Mouse (Mus musculus) megakaryocyte-erythroid progenitor cell, adult 5-6 weeks (primary cell): Measurements from ENCODE around the gene Polr3h. TPM values are rescaled to one million over a fixed set of nuclear protein-coding genes. Genes with fewer than 3 reads are reported as not detected.
"Not testable (repeated sequence)": the region's sequence is repeated elsewhere in the genome, so short reads cannot be mapped to it uniquely, and the experiment has no call there.

Source experiments
- ATAC-seq: replicated peaks from 2 replicates; pipeline ENCODE4 v1.8.0; 2016; ENCODE audit warnings: mild to moderate bottlenecking, inconsistent platforms; ENCODE audit not compliant: severe bottlenecking, poor library complexity, low FRiP score, low TSS enrichment
- total RNA-seq, 2 experiments: library from RNA; stranded (forward) in 1 of 2; stranded (reverse) in 1 of 2; fragments of 200-1000, 215-1000 nt in 1 of 2; fragments of >200 nt in 1 of 2; fragmentation: Nextera tagmentation in 1 of 2; gene quantifications; 2 replicates each; pipeline ENCODE4 v1.2.3; 2014 to 2017

Polr3h gene
- total RNA-seq (2014; fragmentation: Nextera tagmentation) (46.2 and 57.3 TPM in 2 replicates), total RNA-seq (2017) (47.7 and 59.5 TPM in 2 replicates)

DNA sequence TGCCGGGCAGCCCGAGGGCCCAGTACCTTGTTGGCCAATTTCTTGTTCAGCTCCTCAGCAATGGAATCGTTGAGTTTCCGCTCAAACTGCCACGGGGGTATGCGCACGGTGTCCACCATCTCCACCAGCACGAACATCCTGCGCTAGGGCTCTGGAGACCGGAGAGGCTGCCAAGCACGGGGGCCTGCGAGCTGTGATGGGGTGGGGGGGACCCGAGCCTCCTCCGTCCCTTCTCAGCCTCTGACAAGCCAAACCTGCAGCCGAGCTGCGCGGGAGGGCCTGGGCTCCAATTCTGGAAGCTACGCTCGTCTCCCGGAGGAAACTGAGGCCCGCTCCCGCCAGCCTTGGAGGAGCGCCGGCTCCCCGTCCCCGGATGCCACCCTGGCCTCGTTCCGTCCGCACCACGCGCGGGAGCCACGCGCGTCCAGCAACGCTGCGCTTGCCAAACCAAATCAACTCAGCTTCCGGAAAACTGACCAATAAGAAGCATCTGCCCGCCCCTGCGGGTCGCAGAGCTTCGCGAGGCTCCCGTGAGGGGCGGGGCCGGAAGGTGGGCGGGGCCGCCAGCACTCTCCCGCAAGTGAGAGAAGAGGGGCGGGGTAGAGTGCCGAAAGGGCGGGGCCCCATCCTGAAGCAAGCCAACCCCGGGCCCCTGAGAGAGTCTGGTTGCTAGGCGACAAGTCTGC, at the start of gene Polr3h:
TSS of gene Polr3h (minus strand) at position 481 of the 686 bp plus-strand sequence.
- peak; percentile 82 for ATAC-seq

DNA sequence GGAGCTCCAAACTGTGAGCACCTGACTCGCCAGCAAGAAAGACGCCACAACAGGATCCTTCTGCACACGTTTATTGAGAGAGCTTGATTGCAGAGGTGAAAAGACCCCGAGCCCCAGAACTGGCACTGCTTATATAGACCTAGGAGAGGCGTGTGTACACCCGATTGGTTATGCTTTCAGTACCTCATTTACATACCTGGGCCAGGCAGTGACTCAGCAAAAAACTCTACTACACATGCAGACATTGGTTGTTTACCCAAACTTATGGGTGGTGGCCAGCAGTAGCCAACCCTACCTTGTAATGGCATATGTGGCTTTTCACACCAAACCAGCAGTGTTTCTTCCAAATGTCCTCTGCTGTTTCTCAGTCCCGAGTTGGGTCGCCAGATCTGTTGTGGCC, 49.1 kb upstream of the Polr3h start:
- not testable (repeated sequence) for ATAC-seq

GRCm38 (mm10) chr15:81970498-81970897, 44.5 kb upstream of the Polr3h start:
- ATAC-seq = not testable (repeated sequence)

DNA sequence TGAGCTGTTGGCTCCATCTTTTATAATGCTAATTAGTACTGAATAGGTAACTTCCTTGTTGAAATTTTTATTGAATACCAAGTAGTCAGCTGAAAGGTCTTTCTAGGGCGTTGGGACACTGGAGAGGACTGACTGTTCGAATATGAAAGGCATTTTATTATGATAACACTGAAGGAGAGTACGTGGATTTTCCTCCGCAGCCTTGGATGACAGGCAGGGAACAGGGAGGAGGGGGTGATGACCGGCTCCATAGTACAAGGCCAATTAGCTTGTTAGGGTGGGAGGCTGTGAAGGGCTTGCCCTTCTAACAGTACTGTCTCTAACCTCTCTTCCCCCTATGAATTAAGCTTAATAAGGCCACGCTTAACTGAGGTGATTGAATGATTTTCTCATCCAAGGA, 43.6 kb upstream of the Polr3h start:
- ATAC-seq = not testable (repeated sequence)

DNA sequence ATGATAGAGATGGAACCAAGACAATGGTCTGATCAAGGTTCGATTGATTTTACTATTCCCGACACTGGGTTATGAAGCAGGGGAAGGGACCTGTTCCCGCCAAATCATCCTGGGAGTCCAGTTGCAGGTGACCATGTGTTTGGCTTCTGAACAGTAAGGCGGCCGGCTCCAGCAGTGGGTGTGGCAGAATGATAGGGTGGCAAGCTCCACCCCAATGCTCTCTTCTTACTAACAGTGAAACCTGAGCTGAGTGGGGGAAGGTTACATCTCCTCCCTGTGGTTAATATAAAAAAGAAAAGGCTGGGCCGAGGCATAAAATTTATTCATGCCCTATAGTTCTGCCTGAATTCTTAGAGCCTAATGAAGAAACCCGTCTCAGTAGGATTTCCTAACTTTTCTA, 43.1 kb upstream of the Polr3h start:
- ATAC-seq = peak; percentile 92

GRCm38 (mm10) chr15:81968447-81968846, 42.4 kb upstream of the Polr3h start:
- no peak for ATAC-seq

DNA sequence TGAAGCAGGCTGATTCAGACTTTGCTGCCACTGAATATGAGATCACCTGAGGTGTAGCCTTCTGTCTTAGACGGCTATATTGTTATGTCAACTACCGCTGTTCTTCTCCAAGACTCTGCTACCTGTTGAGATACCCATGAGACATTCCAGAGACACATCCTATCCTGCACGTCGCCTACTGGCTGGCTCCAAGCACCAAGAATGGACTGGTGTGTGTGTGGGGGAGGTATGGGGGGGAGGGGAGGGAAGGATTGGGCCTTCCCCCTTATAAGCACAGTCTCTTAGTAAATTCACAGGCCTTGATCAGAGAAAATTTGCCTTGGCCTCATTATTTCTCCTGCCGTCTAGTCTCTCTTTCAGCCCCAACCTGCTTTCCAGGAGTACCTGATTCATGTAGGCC, 41.8 kb upstream of the Polr3h start:
- no peak for ATAC-seq

- no peak for ATAC-seq
These were observed 40.2 kb upstream of the Polr3h start for GRCm38 (mm10) chr15:81966062-81966829.

DNA sequence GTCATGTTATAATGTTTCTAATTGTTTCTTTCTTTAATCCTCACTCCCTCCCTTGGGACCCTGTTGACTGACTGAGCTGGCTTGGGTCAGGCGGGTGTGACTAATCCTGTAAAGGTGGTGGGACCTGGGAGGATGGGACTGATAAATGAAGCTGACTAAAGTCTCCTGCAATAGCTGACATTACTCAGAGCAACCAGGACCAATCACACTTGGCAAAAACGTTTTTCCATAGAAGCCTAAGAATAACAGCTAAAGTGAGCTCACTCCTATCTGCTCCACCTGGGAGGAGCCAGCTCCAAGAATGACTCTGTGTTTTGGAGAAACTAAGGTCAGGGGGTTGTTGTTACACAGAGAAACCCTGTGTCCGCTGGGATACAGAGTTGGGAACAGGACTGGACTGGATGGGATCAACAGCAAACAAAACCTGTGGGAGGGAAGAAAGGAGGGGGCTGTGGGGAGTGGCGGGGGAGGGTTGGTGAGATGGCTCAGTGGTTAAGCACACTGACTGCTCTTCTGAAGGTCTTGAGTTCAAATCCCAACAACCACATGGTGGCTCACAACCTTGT, 39.0 kb upstream of the Polr3h start:
- no peak for ATAC-seq

DNA sequence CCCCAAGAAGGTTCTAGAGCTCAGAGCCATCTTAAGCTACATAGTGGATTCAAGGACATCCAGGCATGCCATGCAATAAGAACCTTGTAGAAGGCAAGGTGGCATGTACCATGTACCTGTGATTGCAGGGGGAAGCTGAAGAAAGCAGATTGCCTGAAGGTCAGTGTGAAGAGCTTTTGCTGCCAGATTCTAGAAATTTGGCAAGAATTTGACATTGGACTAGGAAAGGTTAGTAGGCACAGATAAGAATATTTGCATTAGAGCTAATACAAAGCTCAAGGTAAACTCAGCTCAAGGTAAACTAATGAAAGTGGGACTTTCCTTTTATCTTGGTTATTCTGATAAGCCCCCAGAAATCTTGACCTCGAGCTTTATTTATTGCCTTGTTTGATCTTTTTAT, 38.2 kb upstream of the Polr3h start:
- no peak for ATAC-seq

- ATAC-seq = no peak
These were observed 35.0 kb upstream of the Polr3h start for GRCm38 (mm10) chr15:81961078-81961451.

DNA sequence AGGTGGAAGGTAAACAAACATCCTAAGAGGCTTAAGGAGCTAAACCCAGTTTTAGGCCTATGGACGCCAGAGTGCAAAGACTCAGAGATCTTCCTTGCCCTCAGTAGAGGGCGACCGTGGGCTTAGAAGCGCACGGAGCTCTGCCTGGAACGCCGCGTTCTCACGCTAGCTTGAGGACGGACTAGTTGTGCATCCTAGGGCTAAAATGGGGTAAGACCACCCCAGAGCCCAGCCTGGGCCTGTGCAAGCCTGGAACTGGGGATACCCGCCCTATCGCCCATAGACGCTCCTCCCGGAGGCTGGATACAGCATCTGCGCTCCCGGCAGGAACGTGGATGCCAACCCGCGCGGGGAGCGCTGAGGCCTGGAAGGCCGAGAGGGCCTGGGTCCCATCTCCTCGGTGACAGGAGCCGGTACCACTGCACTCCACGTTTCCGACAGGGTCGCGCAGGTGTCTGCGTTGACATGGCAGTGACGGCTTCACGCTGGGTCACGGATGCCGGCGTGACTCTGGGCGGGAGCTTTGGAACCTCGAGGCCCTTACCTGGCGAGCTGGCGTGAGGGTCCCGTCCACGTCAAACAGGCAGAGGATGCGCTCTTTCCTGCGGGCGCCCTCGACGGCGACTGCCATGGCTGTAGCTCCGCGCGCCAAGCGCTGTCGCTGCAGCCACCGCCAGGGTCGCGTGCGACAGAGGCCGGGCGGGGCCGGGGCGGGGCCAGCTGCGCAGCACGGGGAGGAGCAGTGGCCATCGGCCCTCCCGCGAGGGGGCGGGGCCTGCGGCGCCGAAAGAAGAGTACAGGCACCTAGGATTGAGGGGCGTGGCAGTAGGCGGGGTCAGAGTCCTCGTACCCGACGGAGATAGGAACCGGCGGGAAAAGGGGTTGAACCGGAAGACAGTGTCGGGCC, 34.4 kb upstream of the Polr3h start, which contains the start of gene Pmm1:
TSS of gene Pmm1 (minus strand) at position 760 of the 907 bp plus-strand sequence.
- peak; percentile 91 for ATAC-seq

- no peak for ATAC-seq
These were observed 32.9 kb upstream of the Polr3h start for GRCm38 (mm10) chr15:81958906-81959305.

DNA sequence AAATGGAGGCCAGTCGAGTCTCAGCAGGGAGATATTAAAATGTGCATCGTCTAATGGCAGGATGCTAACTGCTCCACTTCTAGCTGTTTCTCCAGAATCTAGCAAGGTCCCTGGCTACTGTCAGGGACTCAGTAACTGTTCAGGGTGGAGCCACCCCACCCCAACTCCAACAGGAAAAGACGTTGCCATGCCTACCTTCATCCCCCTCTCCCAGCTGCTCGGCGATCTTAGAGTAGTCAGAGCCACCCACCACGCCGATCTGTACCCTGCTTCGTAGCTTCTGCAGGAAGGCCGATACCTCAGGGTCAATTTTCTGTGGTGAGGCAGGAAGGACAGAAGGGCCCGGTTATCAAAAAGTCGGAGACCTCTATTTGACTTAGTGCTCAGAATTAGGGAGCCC, 31.6 kb upstream of the Polr3h start:
- no peak for ATAC-seq

- ATAC-seq = no peak
These were observed 30.4 kb upstream of the Polr3h start for GRCm38 (mm10) chr15:81956457-81956856.

DNA sequence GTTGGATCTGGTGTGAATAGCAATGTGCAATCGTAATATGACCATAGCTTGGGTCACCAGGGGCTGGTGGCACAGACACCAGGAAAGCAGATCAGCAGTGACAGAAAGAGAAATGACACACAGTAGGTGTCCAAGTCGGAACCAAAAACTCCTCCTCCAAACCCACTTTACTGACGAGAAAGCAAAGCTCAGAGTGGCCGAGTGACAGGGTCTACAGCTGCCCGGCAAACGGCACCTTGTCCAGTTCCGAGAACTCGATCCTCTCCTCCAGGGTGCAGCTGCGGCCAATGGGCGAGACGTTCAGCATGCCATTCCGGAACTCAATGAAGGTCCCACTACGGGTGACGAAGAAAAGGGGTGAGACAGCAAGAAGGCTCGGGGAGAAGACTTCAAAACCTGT, 29.4 kb upstream of the Polr3h start:
- no peak for ATAC-seq

DNA sequence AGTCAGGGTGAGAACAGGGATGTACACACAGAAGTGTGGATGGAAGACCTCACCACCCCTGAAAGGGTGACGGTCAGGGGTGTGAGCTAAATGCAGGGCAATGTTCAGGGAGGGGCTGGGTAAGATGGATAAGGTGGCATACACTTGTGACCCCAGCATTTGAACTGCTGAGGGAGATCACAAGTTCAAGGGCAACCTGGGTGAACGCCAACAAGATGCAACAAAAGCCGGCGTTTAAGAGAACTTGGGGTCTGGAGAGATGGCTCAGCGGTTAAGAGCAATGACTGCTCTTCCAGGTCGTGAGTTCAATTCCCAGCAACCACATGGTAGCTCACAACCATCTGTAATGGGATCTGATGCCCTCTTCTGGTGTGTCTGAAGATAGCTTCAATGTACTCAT, 28.7 kb upstream of the Polr3h start:
- ATAC-seq = no peak

GRCm38 (mm10) chr15:81954151-81954583, 28.1 kb upstream of the Polr3h start:
- ATAC-seq = no peak

- no peak for ATAC-seq
These were observed 26.3 kb upstream of the Polr3h start for GRCm38 (mm10) chr15:81952310-81952709.
